Mouse (Mus musculus) gastrocnemius, postnatal 4 days (tissue): ENCODE results near the gene Qrich2. TPM values are rescaled to one million over a fixed set of nuclear protein-coding genes. Genes with fewer than 3 reads are reported as not detected.
A peak's percentile ranks its signal among the peaks of the same experiment; 100 is the strongest.
"Not testable (repeated sequence)": the region's sequence is repeated elsewhere in the genome, so short reads cannot be mapped to it uniquely, and the experiment has no call there.

Experiments
- DNase-seq, 2 experiments: peaks; one replicate each; pipeline ENCODE4 v3.0.0; 2021 to 2022; ENCODE audit warnings: low spot score in 2 of 2, mixed read lengths in 2 of 2
- total RNA-seq, 2 experiments: library from RNA; stranded (reverse); gene quantifications; 2 replicates each; pipeline ENCODE4 v1.2.3; 2021

Qrich2 gene
- total RNA-seq, 2 experiments from 2014 or later: 0.02 to 0.10 TPM

DNA sequence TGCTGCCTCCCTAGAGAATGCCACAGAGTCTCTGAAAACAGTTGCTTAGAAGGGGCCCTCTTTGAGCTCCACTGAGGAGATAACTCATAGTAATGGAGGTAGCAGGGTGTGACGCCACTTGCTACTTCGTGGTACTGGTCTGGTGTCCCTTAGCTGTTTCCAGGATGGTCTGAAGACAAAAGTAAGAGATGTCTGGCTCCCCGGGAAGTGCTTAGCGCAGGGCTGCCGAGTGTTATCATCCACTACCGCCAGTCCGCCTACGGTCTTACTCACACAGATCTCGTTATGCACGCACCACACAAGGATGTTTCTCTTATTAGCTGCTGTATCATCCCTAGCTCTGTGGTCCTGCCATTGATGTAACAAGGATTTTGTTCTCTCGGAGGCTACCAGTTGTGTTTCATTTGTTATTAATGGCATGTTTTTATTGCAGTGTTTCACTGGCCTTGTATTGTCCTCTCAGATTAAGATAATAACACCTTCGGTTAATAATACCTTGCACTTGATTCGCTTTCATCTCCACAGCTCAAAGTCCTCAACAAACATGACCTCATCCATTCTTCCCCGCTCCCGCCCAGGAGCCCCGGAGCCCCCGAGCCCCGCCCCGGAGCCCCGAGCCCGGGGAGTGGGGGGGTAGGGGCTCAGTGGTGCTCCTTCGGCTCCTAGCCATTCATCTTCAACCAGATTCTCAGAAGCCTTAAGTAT lies 35.2 kb downstream of the Qrich2 start:
- no peak for DNase-seq

DNA sequence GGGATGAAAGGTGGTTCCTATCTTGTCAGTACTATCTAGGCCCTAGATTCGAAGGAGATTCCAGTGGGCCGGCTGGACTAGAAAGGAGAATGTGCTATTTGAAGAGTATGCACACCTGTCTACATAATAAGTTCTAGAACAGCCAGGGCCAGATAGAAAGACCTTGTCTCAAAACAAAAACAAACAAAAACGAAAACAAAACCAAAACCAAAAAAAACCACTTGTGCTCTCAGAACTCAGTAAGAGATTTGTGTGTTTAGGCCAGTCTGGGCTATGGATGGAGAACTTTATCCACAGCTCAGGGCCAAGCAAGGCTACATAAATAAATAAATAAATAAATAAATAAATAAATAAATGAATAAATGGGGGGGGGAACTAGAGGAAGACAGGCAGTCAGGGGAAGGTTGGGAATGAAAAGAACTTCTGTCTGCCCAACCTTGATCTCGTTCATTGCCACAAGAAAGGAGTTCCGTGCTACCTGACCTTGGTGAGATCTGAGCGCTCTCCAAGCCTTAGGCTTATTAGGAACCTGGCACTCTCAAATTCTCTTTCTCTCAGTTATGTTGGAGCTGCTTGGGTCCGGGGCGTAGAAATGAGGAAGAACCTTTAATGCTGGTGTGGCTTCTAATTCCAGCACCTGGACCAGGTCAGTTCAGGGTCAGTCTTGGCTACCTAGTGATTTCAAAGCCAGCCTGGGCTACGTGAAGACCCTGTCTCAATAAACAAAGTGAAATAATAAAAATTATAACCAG lies 36.0 kb downstream of the Qrich2 start:
- DNase-seq: no peak

- DNase-seq: no peak
These were observed 36.9 kb downstream of the Qrich2 start for GRCm38 (mm10) chr11:116428872-116429859.

GRCm38 (mm10) chr11:116426852-116427575 lies 39.0 kb downstream of the Qrich2 start:
- no peak for DNase-seq

GRCm38 (mm10) chr11:116426328-116426727 lies 39.7 kb downstream of the Qrich2 start:
- DNase-seq: not testable (repeated sequence)

- no peak for DNase-seq
These were observed 41.2 kb downstream of the Qrich2 start for GRCm38 (mm10) chr11:116424621-116425407.

DNA sequence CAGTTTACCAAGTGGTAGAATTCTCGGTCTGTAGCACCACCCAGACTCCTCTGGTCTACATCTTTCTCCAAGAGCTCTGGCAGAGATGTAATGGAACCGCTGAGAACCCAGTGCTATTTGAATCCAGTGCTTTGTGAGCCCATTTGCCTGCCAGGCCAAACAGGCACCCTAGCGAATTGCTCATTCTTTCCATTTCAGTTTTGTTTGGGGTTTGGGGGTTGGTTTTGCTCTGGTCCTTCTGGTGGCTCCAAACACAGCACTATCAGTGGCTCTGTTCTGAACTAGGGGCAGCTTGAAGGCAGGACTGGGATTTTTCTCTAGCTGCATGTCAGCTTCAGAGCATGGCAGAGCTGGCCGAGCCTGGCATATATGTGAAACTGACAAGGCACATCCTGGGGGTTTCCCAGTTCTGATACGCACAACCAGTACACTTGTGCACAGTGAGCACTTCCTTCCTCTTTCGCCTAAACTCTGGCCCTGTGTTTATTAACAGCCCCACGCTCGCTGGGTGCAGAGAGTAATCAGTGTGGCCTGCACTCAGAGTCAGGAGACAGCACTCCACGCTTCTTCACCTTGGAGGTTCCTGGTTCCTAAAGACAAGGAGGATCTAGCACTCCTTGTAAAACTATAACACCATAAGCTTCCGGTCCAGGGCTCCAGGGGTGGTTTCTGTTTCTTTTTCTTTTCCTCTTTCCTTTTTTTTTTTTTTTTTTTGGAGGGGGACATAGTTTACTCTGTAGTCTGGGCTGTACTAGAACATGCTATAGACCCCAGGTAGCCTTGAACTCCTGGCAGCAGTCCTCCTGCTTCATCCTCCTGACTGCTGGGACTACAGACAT lies 42.0 kb downstream of the Qrich2 start:
- DNase-seq: no peak

DNA sequence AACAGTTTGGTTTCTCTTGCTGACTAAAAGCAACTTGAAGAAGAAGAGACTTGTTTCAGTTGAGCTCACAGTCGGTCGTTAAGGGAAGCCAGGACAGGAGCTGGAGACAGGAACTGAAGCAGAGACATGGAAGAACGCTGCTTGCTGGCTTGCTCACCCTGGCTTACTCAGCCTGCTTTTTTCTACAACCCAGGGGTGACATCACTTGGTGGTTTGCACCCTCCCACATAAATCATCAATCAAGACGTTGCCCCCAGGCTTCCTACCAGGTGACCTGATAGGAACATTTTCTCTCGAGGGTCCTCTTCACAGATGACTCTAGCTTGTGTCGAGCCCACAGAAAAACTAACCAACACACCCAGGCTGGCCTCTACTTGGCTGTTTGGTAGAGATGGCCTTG lies 42.8 kb downstream of the Qrich2 start:
- no peak for DNase-seq

DNA sequence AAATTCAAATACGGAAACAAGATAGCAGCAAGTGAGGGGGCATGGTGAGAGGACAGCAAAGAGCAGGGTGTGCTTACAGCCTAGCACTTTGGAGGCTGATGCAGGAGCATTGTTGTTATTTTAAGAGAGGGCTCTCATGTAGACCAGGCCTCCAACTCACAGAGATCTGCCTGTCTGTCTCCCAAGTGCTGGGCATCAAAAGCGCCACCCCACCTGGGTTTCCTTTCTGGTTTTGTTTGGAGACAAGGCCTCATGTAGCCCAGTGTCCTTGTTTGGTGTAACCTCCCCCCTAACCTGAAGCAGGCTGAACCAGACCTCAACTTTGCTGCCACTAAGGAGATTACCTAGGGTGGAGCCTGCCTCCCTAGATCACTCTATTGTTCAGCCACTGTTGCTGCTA lies 43.5 kb downstream of the Qrich2 start:
- no peak for DNase-seq

- no peak for DNase-seq
These were observed 44.9 kb downstream of the Qrich2 start for GRCm38 (mm10) chr11:116421102-116421501.

DNA sequence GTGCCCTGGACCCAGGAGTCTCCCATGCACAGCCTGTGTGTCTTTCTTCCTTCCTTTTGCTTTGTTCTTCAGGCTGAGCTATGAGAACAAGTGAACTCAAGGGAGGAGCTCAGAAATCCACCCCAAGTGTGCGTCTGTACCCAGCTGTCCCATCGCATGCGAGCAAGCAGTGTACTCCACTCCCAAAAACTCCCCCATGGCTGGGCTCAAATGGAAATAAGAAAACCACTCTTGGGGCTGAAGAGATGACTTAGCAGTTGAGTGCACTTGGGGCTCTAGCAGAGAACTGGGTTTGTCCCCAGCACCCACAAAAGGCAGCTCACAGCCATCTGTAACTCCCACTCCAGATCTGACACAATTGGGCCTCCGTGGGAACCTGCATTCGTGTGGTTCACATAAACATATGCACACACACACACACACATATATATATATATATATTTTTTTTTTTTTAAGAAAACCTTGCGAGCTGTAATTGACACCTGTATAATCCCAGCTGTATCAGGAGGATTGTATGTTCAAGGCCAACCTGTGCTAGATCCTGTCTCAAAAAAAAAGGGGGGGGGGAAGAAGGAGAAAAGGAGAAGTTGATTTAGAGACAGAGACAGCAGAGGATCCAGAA lies 47.1 kb downstream of the Qrich2 start:
- no peak for DNase-seq

DNA sequence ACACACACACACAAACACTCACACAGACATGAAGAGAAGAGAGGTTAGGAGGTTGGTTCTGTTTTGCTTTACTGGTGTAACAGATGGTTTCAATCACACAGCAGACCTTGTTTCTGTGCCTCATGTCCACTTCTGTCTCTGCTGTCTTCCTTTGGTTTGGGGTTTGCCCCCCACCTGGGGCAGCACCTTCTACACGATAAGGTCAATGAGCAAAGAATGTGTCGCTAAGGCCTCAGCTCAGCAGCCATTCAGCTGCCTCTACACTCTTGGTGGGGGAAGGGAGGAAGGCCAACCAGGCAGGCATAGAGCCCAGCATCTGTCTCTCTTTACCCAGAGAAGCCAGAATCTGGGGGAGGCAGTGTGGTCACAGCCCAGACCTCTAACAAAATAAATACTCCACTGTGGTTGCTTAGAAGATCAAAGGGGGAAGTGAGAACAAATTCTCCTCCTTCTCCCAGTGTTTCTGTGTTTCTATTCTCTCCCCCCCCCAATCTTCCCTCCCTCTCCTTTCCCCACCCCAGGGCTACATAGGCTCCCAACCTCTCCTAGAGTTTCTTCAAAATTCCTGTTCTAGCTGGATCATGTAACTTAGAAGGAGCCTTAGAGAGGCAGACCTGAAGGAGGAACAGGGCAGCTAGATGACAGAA lies 47.7 kb downstream of the Qrich2 start:
- DNase-seq: peak in 1 of 2 experiments; percentile 47

DNA sequence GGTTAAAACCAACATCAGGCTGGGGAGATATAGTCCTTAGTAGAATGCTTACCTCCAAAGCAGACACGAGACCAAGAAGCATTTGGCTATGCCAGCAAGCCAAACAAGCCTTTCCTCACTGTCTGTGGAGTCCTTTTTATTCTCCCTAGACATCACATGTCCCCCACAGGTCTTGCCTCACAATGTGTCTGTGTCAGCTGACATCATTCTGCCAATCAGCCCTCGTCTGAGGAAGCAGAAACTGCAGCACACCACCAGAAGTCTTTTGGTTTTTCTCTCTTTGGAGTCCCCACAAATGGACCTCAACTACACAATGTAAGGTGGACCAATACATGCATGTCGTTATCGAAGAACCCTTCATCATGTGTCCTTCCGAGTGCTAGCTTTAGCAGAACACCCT lies 49.0 kb downstream of the Qrich2 start:
- DNase-seq: no peak

- no peak for DNase-seq
These were observed 49.7 kb downstream of the Qrich2 start for GRCm38 (mm10) chr11:116416196-116416943.

DNA sequence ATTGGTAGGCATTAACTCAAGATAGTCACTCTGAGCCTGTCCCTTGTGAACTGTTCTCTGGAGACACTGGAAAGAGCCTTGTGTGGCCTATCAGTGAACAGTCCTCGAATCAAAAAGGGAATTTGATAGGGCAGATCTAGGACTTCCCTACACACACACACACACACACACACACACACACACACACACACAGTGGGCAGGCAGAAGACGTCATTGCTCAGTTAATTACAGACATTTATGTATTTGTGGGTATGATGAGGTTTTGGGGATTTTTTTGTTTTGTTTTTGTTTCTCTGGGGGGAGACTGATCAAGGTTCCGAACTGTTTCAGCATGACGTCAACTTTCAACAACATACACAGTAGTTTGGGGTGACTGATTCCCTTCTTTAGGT lies 52.4 kb downstream of the Qrich2 start:
- DNase-seq: no peak

- peak; percentile 83 to 84 for DNase-seq
These were observed 53.0 kb downstream of the Qrich2 start, which contains the start of gene Rnf157 for GRCm38 (mm10) chr11:116412904-116413630. Rnf157 (minus strand) TSS chr11:116413032.
